Mouse (Mus musculus) intestine, embryonic 15.5 days (tissue): ENCODE measurements around the gene Gm10382. TPM values are rescaled to one million over a fixed set of nuclear protein-coding genes. Genes with fewer than 3 reads are reported as not detected.
"Not testable (repeated sequence)": the region's sequence is repeated elsewhere in the genome, so short reads cannot be mapped to it uniquely, and the experiment has no call there.

Experiments
- ATAC-seq: fragments of 200-750 bp; cut with Nextera tagmentation; 2 replicates; pipeline ENCODE4 v1.8.0; 2017; ENCODE audit warnings: moderate TSS enrichment, moderate library complexity
- H3K27ac ChIP-seq: fragments of 300-500 bp; sonication (generic); 2 replicates; pipeline ENCODE4 v1.5.1; 2015; ENCODE audit warnings: mild to moderate bottlenecking, inconsistent platforms
- H3K27me3 ChIP-seq: fragments of 300-500 bp; sonication (generic); replicated peaks from 2 replicates; pipeline ENCODE4 v1.6.1; 2015; ENCODE audit warnings: inconsistent platforms
- H3K36me3 ChIP-seq: fragments of 300-500 bp; sonication (generic); 2 replicates; pipeline ENCODE4 v1.6.1; 2015; ENCODE audit warnings: inconsistent platforms
- H3K4me1 ChIP-seq: fragments of 300-500 bp; sonication (generic); replicated peaks from 2 replicates; pipeline ENCODE4 v1.6.1; 2015; ENCODE audit warnings: inconsistent platforms
- H3K4me2 ChIP-seq: fragments of 300-500 bp; sonication (generic); replicated peaks from 2 replicates; pipeline ENCODE4 v1.6.1; 2015; ENCODE audit warnings: mild to moderate bottlenecking, inconsistent platforms
- H3K4me3 ChIP-seq: fragments of 300-500 bp; sonication (generic); replicated peaks from 2 replicates; pipeline ENCODE4 v1.5.1; 2015; ENCODE audit warnings: inconsistent platforms
- H3K9ac ChIP-seq: fragments of 300-500 bp; sonication (generic); 2 replicates; pipeline ENCODE4 v1.6.1; 2015; ENCODE audit warnings: inconsistent platforms
- H3K9me3 ChIP-seq: fragments of 300-500 bp; sonication (generic); 2 replicates; pipeline ENCODE4 v1.6.1; 2016; ENCODE audit warnings: inconsistent platforms
- WGBS: fragments of 180-500 bp; shearing (Covaris S2); methylation state at CpG from one replicate; pipeline ENCODE4 v1.1.7; 2015; 5-methylcytosine and 5-hydroxymethylcytosine counted together
- polyA plus RNA-seq: library from polyadenylated mRNA; unstranded; fragments of >200 nt; fragmentation: Nextera tagmentation; extraction: Ambion mirVana; gene quantifications from 2 replicates; pipeline ENCODE4 v1.2.1, GENCODE M21; 2015

Gene Gm10382
- polyA plus RNA-seq, 1 experiment from 2014 or later = 0.23 TPM

GRCm38 (mm10) chr5:125389579-125390441 lies 688 bp downstream of the Gm10382 start, which contains the start of gene Ubc:
Gene Ubc, minus strand, starts transcription at chr5:125390202.
- H3K27me3 ChIP-seq = no peaks in the 10 kb centered on the region
- H3K36me3 ChIP-seq = peaks cover 8% of the 10 kb centered on the region; the same call in 1 of the 2 replicates
- peak within 1 kb of the TSS; percentile 96 for H3K9ac ChIP-seq
- peak within 1 kb of the TSS; percentile 91 for H3K4me3 ChIP-seq
- peaks cover 15% of the 10 kb centered on the region for H3K4me1 ChIP-seq
- H3K27ac ChIP-seq = peak within 1 kb of the TSS; percentile 94
- no peaks in the 10 kb centered on the region for H3K9me3 ChIP-seq
- ATAC-seq = peak; percentile 55
- under 1% methylated on average over 69 of the region's 69 CpGs for WGBS
- peak within 1 kb of the TSS; percentile 88 for H3K4me2 ChIP-seq

- Histone ChIP-seq H3K27me3 (no peaks in the 10 kb centered on the region), H3K4me3 (no peak overlapping the region), H3K9me3 (no peaks in the 10 kb centered on the region), H3K4me1 (peaks cover 15% of the 10 kb centered on the region), H3K9ac (no peak overlapping the region), H3K27ac (peak overlapping the region; percentile 59), H3K36me3 (no peaks in the 10 kb centered on the region), H3K4me2 (no peak overlapping the region)
- ATAC-seq = no peak
- 83% methylated on average over 3 of the region's 3 CpGs for WGBS
Observed at GRCm38 (mm10) chr5:125390906-125391477, 1.9 kb downstream of the Gm10382 start.

GRCm38 (mm10) chr5:125391609-125392008 lies 2.5 kb downstream of the Gm10382 start:
- Histone ChIP-seq H3K9ac (no peak overlapping the region), H3K27me3 (no peaks in the 10 kb centered on the region), H3K4me2 (no peak overlapping the region), H3K27ac (peak overlapping the region; percentile 59), H3K4me3 (no peak overlapping the region), H3K4me1 (peaks cover 15% of the 10 kb centered on the region), H3K36me3 (no peaks in the 10 kb centered on the region), H3K9me3 (no peaks in the 10 kb centered on the region)
- no peak for ATAC-seq
- WGBS = 66% methylated on average over 5 of the region's 5 CpGs

- Histone ChIP-seq H3K4me1 (peaks cover 15% of the 10 kb centered on the region), H3K27ac (peak overlapping the region; percentile 59; the same call in 1 of the 2 replicates)
- not testable (repeated sequence) for H3K4me3 ChIP-seq, H3K9me3 ChIP-seq, H3K27me3 ChIP-seq, H3K36me3 ChIP-seq, H3K4me2 ChIP-seq, H3K9ac ChIP-seq, ATAC-seq
- 91% methylated on average over 4 of the region's 4 CpGs for WGBS
Observed at GRCm38 (mm10) chr5:125392176-125392575, 3.1 kb downstream of the Gm10382 start.

GRCm38 (mm10) chr5:125392618-125392976 lies 3.5 kb downstream of the Gm10382 start:
- Histone ChIP-seq H3K9me3 (no peaks in the 10 kb centered on the region), H3K9ac (peak overlapping the region; percentile 8; the same call in 1 of the 2 replicates), H3K27me3 (no peaks in the 10 kb centered on the region), H3K4me2 (peak overlapping the region; percentile 53), H3K36me3 (no peaks in the 10 kb centered on the region), H3K4me1 (peaks cover 15% of the 10 kb centered on the region), H3K27ac (peak overlapping the region; percentile 96), H3K4me3 (no peak overlapping the region)
- ATAC-seq = no peak
- WGBS = 32% methylated on average over 1 of the region's 1 CpGs

GRCm38 (mm10) chr5:125392977-125393621 lies 4.0 kb downstream of the Gm10382 start:
- under 1% methylated on average over 20 of the region's 20 CpGs for WGBS
- Histone ChIP-seq H3K27me3 (no peaks in the 10 kb centered on the region), H3K4me1 (peaks cover 15% of the 10 kb centered on the region), H3K36me3 (no peaks in the 10 kb centered on the region), H3K9ac (peak overlapping the region; percentile 24), H3K4me2 (peak overlapping the region; percentile 53), H3K9me3 (no peaks in the 10 kb centered on the region), H3K4me3 (peak overlapping the region; percentile 24), H3K27ac (peak overlapping the region; percentile 96)
- peak; percentile 94 for ATAC-seq

GRCm38 (mm10) chr5:125393622-125394603 lies 4.8 kb downstream of the Gm10382 start:
- peak; percentile 44 for ATAC-seq
- Histone ChIP-seq H3K9me3 (no peaks in the 10 kb centered on the region), H3K27ac (peak overlapping the region; percentile 96), H3K4me1 (peaks cover 15% of the 10 kb centered on the region), H3K4me3 (peak overlapping the region; percentile 24), H3K27me3 (no peaks in the 10 kb centered on the region), H3K4me2 (peak overlapping the region; percentile 53), H3K9ac (peak overlapping the region; percentile 24), H3K36me3 (no peaks in the 10 kb centered on the region)
- 9% methylated on average over 22 of the region's 25 CpGs for WGBS

GRCm38 (mm10) chr5:125395008-125395407 lies 5.9 kb downstream of the Gm10382 start:
- no peaks in the 10 kb centered on the region for H3K9me3 ChIP-seq
- ATAC-seq = no peak
- H3K4me3 ChIP-seq = no peak overlapping the region
- H3K4me2 ChIP-seq = peak overlapping the region; percentile 53
- H3K27me3 ChIP-seq = no peaks in the 10 kb centered on the region
- 42% methylated on average over 3 of the region's 3 CpGs for WGBS
- H3K27ac ChIP-seq = peak overlapping the region; percentile 96; the same call in 1 of the 2 replicates
- no peak overlapping the region for H3K9ac ChIP-seq
- peaks cover 15% of the 10 kb centered on the region for H3K4me1 ChIP-seq
- no peaks in the 10 kb centered on the region for H3K36me3 ChIP-seq

GRCm38 (mm10) chr5:125400903-125401302 lies 11.8 kb downstream of the Gm10382 start:
- H3K27ac ChIP-seq = no peak overlapping the region
- no peaks in the 10 kb centered on the region for H3K4me1 ChIP-seq
- H3K4me2 ChIP-seq = no peak overlapping the region
- no peak overlapping the region for H3K4me3 ChIP-seq
- 60% methylated on average over 7 of the region's 7 CpGs for WGBS
- H3K27me3 ChIP-seq = no peaks in the 10 kb centered on the region
- no peak overlapping the region for H3K9ac ChIP-seq
- no peak for ATAC-seq
- no peaks in the 10 kb centered on the region for H3K9me3 ChIP-seq
- no peaks in the 10 kb centered on the region for H3K36me3 ChIP-seq

GRCm38 (mm10) chr5:125402476-125402875 lies 13.4 kb downstream of the Gm10382 start:
- H3K9ac ChIP-seq = no peak overlapping the region
- H3K27me3 ChIP-seq = no peaks in the 10 kb centered on the region
- 52% methylated on average over 10 of the region's 10 CpGs for WGBS
- no peak overlapping the region for H3K4me3 ChIP-seq
- no peak overlapping the region for H3K27ac ChIP-seq
- no peak overlapping the region for H3K4me2 ChIP-seq
- H3K4me1 ChIP-seq = peaks cover 8% of the 10 kb centered on the region
- no peak for ATAC-seq
- H3K36me3 ChIP-seq = no peaks in the 10 kb centered on the region
- H3K9me3 ChIP-seq = no peaks in the 10 kb centered on the region

- H3K9me3 ChIP-seq = no peaks in the 10 kb centered on the region
- ATAC-seq = no peak
- no peak overlapping the region for H3K4me3 ChIP-seq
- H3K9ac ChIP-seq = no peak overlapping the region
- H3K27ac ChIP-seq = no peak overlapping the region
- H3K4me2 ChIP-seq = no peak overlapping the region
- H3K4me1 ChIP-seq = peaks cover 8% of the 10 kb centered on the region
- 70% methylated on average over 6 of the region's 6 CpGs for WGBS
- no peaks in the 10 kb centered on the region for H3K36me3 ChIP-seq
- no peaks in the 10 kb centered on the region for H3K27me3 ChIP-seq
Observed at GRCm38 (mm10) chr5:125402991-125403390, 13.9 kb downstream of the Gm10382 start.
